Mouse (Mus musculus): ENCODE measurements at regions not wholly inside any gene's neighbourhood (a gene's known extent, or its start where the extent isn't known, plus 50 kb on each side); places are given as distances from the start of the nearest gene placed in this dataset.

GRCm38 (mm10) chr2:56460625-56461590, 662.9 kb downstream of the Nr4a2 start:
- DNase-seq (ENCODE audit: low read depth, low spot score): no peak

- DNase-seq (ENCODE audit: low read depth, low spot score): no peak
These were observed 664.4 kb downstream of the Nr4a2 start for GRCm38 (mm10) chr2:56459430-56459829.

- DNase-seq (ENCODE audit: low read depth, low spot score): no peak
These were observed 666.2 kb downstream of the Nr4a2 start for GRCm38 (mm10) chr2:56457594-56457993.

GRCm38 (mm10) chr2:56455856-56456395, 667.9 kb downstream of the Nr4a2 start:
- DNase-seq (ENCODE audit: low read depth, low spot score): no peak

GRCm38 (mm10) chr2:56454611-56455066, 669.2 kb downstream of the Nr4a2 start:
- peak; percentile 9 for DNase-seq (ENCODE audit: low read depth, low spot score)

GRCm38 (mm10) chr2:56440916-56441315, 682.9 kb downstream of the Nr4a2 start:
- DNase-seq (ENCODE audit: low read depth, low spot score): no peak

Data from forelimb bud, embryonic 11.5 days (tissue).